Mouse (Mus musculus): ENCODE data around the gene Dscam.

Dscam gene

GRCm38 (mm10) chr16:97170513-97171081, at the start of gene Dscam:
TSS of gene Dscam (minus strand) at chr16:97170752.
- DNase-seq, result no peak

DNA sequence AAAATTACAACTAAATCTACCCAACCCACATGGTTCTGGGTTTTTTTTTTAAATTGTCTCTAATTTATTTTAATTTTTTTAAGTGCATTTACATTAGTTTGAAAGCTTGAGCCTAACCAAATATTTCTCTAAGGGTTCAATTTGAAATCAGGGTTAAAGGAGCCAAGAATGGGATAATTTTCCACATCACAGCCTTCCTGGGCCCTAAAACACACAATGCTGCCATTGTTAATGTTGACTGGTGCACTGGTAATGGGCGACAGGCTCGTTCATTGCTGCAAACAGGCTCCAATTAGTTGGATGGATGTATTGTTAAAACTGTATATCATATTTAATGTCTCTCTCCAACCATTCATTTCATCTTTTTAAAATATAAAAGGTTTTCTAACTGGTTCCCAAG, 48.8 kb upstream of the Dscam start:
- DNase-seq, result no peak

- no peak for DNase-seq
Observed at GRCm38 (mm10) chr16:97209997-97210396, 39.4 kb upstream of the Dscam start.

GRCm38 (mm10) chr16:97208276-97208675, 37.7 kb upstream of the Dscam start:
- no peak for DNase-seq

DNA sequence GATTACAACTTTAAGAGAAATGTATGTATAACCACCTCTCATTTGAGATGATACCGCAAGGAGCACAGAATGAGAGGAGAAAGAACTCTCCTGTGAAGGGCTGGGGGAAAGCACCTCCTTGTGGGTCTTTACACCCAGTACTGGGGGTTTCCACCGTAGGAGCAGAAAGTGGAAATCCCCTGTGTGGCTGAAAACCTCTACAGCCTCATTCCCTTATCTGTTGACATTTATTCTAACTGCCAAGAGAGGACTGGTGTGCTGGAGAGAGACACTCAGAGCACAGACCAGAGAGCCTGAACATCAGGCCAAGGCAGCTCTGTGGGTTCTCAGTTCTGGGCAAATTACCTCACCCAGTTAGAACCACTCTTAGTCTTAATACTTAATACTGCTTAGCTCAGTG, 33.5 kb upstream of the Dscam start:
- no peak for DNase-seq

DNA sequence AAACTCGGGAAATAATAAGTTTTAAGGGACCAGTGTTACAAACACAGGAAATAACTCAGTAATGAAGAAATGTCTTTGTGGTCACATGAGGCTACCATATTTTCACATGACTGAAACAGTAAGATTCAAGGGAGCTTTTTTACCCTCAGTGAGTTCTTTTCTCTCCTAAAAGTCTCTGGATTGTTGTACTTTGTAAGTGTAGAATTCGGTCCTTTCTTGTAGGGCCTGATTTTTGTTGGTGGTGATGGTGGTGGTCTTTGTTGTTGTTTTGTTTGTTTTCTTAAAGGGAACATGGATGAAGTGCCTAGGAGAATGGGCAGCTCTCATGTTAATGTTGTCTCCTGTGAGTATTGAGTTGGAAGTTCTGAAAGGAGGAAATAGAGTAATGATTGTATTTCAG, 33.0 kb upstream of the Dscam start:
- no peak for DNase-seq

- DNase-seq, result no peak
Observed at GRCm38 (mm10) chr16:97194630-97195029, 24.1 kb upstream of the Dscam start.

DNA sequence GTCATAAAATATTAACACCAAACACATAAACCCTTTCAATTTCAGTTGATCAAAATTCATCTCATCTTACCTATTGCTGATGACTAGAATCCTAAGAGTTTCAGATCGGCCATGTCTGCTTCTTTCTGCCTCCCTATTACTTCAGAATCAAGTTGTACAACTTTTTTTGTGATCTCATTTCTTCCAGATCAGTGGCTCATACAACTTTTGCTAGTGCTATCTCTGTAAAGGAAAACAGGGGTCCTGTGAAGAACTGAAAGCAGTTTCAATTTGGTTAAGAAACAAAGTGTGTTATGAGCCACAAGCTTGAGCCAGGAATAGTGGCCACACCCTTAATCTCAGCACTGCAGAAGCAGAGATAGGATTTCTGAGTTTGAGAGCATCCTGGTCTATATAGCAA, 23.6 kb upstream of the Dscam start:
- DNase-seq, result no peak

GRCm38 (mm10) chr16:97192296-97192695, 21.7 kb upstream of the Dscam start:
- DNase-seq, result no peak

- DNase-seq, result no peak
Observed at GRCm38 (mm10) chr16:97190604-97191003, 20.1 kb upstream of the Dscam start.

- DNase-seq, result no peak
Observed at GRCm38 (mm10) chr16:97171500-97171899, 948 bp upstream of the Dscam start.

- no peak for DNase-seq
Observed at GRCm38 (mm10) chr16:97169901-97170512, 545 bp downstream of the Dscam start.

- DNase-seq, result no peak
Observed at GRCm38 (mm10) chr16:97168614-97169013, 1.9 kb downstream of the Dscam start.

DNA sequence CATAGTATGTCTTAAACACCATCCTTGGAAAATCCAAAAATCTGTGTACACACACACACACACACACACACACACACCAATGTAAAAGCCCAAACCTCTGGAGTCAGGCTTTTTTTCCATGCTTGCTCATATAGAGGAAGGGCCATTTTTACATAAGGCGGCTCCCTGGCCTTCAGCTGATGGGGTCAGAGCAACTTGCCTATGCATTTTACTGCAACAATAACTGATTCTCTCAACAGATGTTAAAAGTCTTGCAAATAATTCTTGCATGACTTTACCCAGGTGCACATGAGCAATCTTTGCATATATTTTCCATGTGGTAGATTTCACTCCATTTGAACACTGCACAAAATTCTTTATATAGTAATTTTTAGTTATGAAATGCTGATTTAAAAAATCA, 2.5 kb downstream of the Dscam start:
- DNase-seq, result no peak

DNA sequence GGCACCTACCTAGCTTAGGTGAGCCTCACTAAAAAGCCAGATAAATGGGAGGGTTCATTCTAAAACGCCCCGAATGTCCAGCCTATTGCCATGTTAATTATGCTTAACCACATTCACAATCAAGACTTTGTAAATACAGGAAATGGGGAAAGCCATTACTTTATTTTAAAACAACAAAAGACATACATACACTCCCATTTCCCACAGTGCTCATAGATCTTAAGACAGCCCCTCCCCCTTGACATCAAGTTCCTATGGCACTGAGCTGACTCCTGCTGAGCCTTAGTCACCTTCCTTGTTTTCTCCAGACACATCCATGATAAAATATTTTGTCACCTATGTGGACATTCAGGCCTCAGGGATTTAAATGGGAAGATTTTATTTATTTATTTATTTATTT, 4.4 kb downstream of the Dscam start:
- DNase-seq, result no peak

GRCm38 (mm10) chr16:97165444-97166121, 5.0 kb downstream of the Dscam start:
- DNase-seq, result peak; percentile 62 to 66

- no peak for DNase-seq
Observed at GRCm38 (mm10) chr16:97158279-97158678, 12.3 kb downstream of the Dscam start.

DNA sequence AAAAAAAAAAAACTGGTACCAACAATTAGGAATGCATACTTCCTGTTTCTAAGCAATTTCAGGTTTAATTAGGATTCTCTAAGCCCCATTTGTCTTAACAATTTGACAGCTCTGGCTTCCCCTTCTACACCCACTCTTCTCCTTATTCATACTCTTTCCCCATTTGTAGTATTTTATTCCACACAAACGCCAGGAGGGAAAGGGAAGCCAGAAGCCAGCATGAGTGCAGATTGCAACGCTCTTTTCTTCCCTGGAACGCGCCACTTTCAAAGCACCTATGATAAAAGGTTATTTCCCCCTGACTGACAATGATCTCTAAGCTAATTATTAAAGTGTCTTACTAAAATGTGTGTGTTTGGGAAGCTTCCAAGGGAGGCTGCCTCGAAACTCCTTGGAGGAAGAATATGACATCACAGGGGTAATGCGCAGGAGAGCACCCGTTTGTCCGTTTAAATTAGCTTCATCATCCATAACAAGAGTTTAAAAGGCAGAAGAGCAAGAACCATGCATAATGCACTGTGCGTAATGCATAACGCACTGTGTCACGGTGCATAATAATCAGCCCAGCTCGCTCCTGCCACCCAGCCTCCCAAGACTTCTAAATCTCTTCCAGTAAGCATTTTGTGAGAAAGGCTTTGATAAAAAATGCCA, 25.9 kb downstream of the Dscam start:
- no peak for DNase-seq

DNA sequence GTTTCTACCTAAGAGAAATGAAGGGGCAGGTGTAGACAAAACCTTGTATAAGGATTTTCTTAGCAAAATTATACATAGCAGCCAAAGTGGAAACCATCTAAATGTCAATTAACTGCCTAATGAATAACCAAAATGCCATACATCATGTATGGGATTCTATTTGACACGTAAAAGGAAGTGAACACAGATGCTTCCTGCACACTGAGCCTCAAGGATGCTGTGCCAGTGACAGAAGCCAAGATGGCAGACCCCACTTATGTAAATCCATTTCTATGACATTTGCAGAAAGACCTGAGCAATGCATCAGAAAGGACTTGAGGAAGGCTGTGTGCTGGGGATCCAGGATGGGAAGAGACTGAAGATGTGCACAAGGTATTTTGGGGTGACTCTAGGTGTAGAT, 28.6 kb downstream of the Dscam start:
- DNase-seq, result no peak

GRCm38 (mm10) chr16:97135003-97135827, 35.3 kb downstream of the Dscam start:
- no peak for DNase-seq

DNA sequence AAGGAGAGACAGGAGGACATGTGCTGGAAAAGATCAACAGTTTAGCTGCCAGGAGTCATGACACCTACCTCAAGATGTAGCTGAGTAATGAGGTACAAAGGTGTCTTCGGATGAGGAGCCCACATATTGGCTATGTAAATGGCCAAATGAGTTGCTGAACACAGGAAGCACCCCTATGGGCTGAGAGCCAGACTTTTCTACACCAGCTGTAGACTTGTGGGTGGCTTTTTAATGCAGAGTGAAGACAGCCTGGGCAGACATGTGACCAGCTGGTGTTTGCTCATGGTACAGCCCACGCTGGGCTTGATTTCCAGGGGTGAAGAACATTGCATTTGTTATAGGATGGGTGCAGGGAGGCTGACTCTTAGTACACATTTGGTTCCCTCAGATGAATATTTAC, 43.3 kb downstream of the Dscam start:
- DNase-seq, result no peak

DNA sequence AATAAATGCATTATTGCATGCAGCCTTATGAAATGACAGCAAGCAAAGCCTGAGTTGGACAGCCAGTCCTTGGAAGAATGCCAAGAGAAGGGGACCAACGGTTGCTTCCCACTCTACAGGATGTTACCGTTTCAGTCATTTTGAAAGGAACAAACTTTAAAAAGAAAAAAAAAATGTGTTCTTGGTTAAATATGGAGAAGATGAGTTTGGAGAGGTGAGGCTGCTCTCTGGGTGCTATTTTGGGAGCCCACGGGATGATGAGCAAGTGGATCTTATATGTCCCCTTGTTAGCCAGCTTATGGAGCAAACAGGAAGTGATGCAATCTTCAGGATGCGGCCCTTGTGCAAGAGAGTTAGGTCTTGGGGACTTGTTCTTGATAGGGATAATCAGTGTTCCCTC, 60.5 kb downstream of the Dscam start:
- DNase-seq, result no peak

- no peak for DNase-seq
Observed at GRCm38 (mm10) chr16:97105266-97105665, 65.3 kb downstream of the Dscam start.
